Mouse (Mus musculus) forebrain, embryonic 14.5 days (tissue): ENCODE measurements around the gene Pcf11. TPM values are rescaled to one million over a fixed set of nuclear protein-coding genes. Genes with fewer than 3 reads are reported as not detected.

Experiments
- ATAC-seq: fragments of 200-750 bp; cut with Nextera tagmentation; 2 replicates; pipeline ENCODE4 v1.8.0; 2017; ENCODE audit warnings: mild to moderate bottlenecking, moderate library complexity
- DNase-seq: peaks from one replicate; pipeline ENCODE4 v3.0.0-alpha.2; 2015; ENCODE audit warnings: low spot score
- H3K27ac ChIP-seq: fragments of 300-500 bp; sonication (generic); 2 replicates; pipeline ENCODE4 v1.5.1; 2014; ENCODE audit warnings: low read depth, mild to moderate bottlenecking, control low read depth, low read length, moderate library complexity
- H3K27me3 ChIP-seq: fragments of 300-500 bp; sonication (generic); replicated peaks from 2 replicates; pipeline ENCODE4 v1.6.1; 2014; ENCODE audit warnings: low read length, control low read depth, mixed read lengths; ENCODE audit not compliant: control insufficient read depth, insufficient read depth
- H3K36me3 ChIP-seq: fragments of 300-500 bp; sonication (generic); 2 replicates; pipeline ENCODE4 v1.6.1; 2014; ENCODE audit warnings: low read length, control low read depth; ENCODE audit not compliant: control insufficient read depth, insufficient read depth
- H3K4me1 ChIP-seq: fragments of 300-500 bp; sonication (generic); 2 replicates; pipeline ENCODE4 v1.6.1; 2014; ENCODE audit warnings: antibody characterized with exemption, low read length, control low read depth; ENCODE audit not compliant: control insufficient read depth, insufficient read depth
- H3K4me2 ChIP-seq: fragments of 300-500 bp; sonication (generic); 2 replicates; pipeline ENCODE4 v1.6.1; 2014; ENCODE audit warnings: mild to moderate bottlenecking, control low read depth, low read length
- H3K4me3 ChIP-seq: fragments of 300-500 bp; sonication (generic); 2 replicates; pipeline ENCODE4 v1.5.1; 2014; ENCODE audit warnings: low read depth, low read length, control low read depth
- H3K9ac ChIP-seq: fragments of 300-500 bp; sonication (generic); 2 replicates; pipeline ENCODE4 v1.6.1; 2014; ENCODE audit warnings: mild to moderate bottlenecking, low read length, control low read depth, moderate library complexity
- H3K9me3 ChIP-seq: fragments of 300-500 bp; sonication (generic); replicated peaks from 2 replicates; pipeline ENCODE4 v1.6.1; 2016; ENCODE audit warnings: low read length, control low read depth, mixed read lengths; ENCODE audit not compliant: control insufficient read depth
- WGBS: fragments of 180-500 bp; shearing (Covaris S2); extraction: QIAGEN DNeasy Blood & Tissue Kit; methylation state at CpG from one replicate; pipeline ENCODE4 v1.1.7; 2014; 5-methylcytosine and 5-hydroxymethylcytosine counted together
- polyA plus RNA-seq: library from polyadenylated mRNA; unstranded; fragments of >200 nt; fragmentation: Nextera tagmentation; extraction: Ambion mirVana; gene quantifications from 2 replicates; pipeline ENCODE4 v1.2.1, GENCODE M21; 2014

Gene Pcf11
- polyA plus RNA-seq, 1 experiment from 2014 or later, result 18.4 TPM

DNA sequence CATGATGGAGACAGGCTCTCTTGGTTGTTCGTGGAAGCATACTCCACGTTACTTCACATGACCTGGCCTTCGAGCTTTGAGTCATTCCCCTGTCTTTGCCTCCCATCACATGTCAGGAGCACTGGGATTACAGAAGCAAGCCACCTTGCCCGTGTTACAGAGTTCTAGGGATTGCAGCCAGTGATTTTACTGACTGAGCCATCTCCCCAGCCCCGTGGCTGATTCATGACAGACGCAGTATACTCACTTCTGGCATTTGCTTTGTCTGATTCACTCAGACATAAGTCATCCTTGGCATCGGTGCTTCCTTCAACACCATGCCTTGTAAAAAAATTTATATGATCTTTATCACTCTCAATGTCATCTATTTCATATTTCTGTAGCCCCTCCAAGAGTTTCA, 64.8 kb downstream of the Pcf11 start:
- Histone ChIP-seq H3K36me3 (peaks cover 4% of the 10 kb centered on the region; the same call in 1 of the 2 replicates), H3K27me3 (no peaks in the 10 kb centered on the region)
- whole genome bisulfite sequencing, result 91% methylated on average over 7 of the region's 7 CpGs

More for the DNA sequence above, 64.8 kb downstream of the Pcf11 start:
- no peaks in the 10 kb centered on the region for H3K9me3 ChIP-seq
- H3K9ac ChIP-seq, result no peak overlapping the region
- no peak overlapping the region for H3K4me3 ChIP-seq
- no peaks in the 10 kb centered on the region for H3K4me1 ChIP-seq
- H3K4me2 ChIP-seq, result no peak overlapping the region
- ATAC-seq (no peak), DNase-seq (no peak)
- H3K27ac ChIP-seq, result no peak overlapping the region

Other genes starting within 250 kb of the Pcf11 start
- gene Ccdc90b, start 108.8 kb downstream of the Pcf11 start, polyA plus RNA-seq, result 68.3 and 71.8 TPM in 2 replicates
- gene Ankrd42, start 32.8 kb downstream of the Pcf11 start, polyA plus RNA-seq, result 10.2 and 13.7 TPM in 2 replicates
- gene Rab30, start 71.7 kb upstream of the Pcf11 start, polyA plus RNA-seq, result 25.9 and 27.5 TPM in 2 replicates
- gene Ddias, start 204.3 kb upstream of the Pcf11 start, polyA plus RNA-seq, result 9.5 and 10.9 TPM in 2 replicates
- 14.5 and 17.0 TPM in 2 replicates for gene Prcp, start 204.5 kb upstream of the Pcf11 start, polyA plus RNA-seq